Mouse (Mus musculus): ENCODE measurements around the gene Olfr765. TPM values are rescaled to one million over a fixed set of nuclear protein-coding genes. Genes with fewer than 3 reads are reported as not detected.
"Not testable (repeated sequence)": the region's sequence is repeated elsewhere in the genome, so short reads cannot be mapped to it uniquely, and the experiment has no call there.

Gene Olfr765
- not detected in 2 replicates for polyA plus RNA-seq (2015; fragmentation: Nextera tagmentation; extraction: Ambion mirVana)

DNA sequence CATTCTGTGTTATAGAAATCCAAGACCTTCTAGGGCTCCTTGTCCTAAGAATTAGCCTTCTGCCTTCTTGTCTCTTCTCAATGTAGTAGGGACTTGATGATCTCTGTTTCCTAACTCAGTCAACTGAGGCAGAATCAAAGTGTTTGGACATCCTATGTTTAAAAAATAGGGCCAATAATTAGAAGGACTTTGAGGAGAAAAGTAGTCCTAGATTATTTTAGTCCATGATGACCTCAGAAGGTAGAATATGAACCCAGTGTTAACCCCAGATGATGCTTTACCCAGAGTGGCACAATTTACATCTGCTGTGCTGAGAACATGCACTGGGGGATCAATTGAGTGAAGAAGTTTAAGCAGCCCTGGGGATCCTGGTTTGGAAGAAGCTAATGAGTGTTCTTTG, at the start of gene Olfr765:
Gene Olfr765, minus strand, starts transcription at position 101 of the 400 bp plus-strand sequence.
- H3K4me3 ChIP-seq (ENCODE audit: low read depth, low read length); ATAC-seq (ENCODE audit: low FRiP score, low TSS enrichment): not testable (repeated sequence)

DNA sequence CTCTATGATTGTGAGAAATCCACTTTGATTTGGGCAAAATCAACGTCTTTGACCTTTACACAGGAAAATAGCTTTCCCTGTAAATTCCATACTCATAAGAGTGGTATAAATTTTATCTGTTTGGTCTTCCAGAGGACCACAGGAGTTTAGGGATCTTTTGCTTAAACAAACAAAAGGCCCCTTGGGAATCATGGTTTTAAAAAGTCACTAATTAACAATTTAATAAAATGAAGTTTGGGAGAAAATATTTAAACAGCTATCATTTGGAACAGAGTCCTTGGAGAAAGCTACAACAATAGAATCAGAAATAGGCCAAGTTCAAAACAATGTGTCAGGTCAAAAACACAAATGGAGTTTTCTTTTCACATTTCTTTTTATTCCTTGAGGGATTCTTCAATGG, 49.5 kb upstream of the Olfr765 start, which contains the start of gene Olfr768:
Gene Olfr768, minus strand, starts transcription at position 101 of the 400 bp plus-strand sequence.
- ATAC-seq (ENCODE audit: low FRiP score, low TSS enrichment): no peak
- H3K27ac ChIP-seq (replicated peaks): no peak within 1 kb of the TSS
- no peaks in the 10 kb centered on the region for H3K9me3 ChIP-seq (ENCODE audit: control insufficient read depth, low read length)

More for the DNA sequence above, at the start of gene Olfr765:
- H3K9me3 ChIP-seq (ENCODE audit: control insufficient read depth, low read length); H3K27ac ChIP-seq (replicated peaks); H3K27me3 ChIP-seq (ENCODE audit: control insufficient read depth, insufficient read depth, low read length); H3K9ac ChIP-seq (ENCODE audit: low read length); H3K4me1 ChIP-seq (replicated peaks; ENCODE audit: control insufficient read depth, insufficient read depth); H3K4me2 ChIP-seq (replicated peaks; ENCODE audit: low read depth); DNase-seq (ENCODE audit: low spot score); H3K36me3 ChIP-seq (ENCODE audit: control insufficient read depth, insufficient read depth, low read length): not testable (repeated sequence)

DNA sequence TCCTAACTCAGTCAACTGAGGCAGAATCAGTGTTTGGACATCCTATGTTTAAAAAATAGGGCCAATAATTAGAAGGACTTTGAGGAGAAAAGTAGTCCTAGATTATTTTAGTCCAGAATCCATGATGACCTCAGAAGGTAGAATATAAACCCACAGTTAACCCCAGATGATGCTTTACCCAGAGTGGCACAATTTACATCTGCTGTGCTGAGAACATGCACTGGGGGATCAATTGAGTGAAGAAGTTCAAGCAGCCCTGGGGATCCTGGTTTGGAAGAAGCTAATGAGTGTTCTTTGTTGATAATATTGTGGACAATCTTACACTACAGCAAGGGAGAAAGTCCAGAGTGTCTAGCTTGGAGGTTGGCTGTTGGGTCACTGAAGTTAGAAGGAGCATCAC, 33.0 kb upstream of the Olfr765 start, which contains the start of gene Olfr767:
Gene Olfr767, minus strand, starts transcription at position 101 of the 400 bp plus-strand sequence.
- H3K36me3 ChIP-seq (ENCODE audit: control insufficient read depth, insufficient read depth, low read length); H3K27me3 ChIP-seq (ENCODE audit: control insufficient read depth, insufficient read depth, low read length); H3K9me3 ChIP-seq (ENCODE audit: control insufficient read depth, low read length); H3K4me1 ChIP-seq (replicated peaks; ENCODE audit: control insufficient read depth, insufficient read depth); H3K9ac ChIP-seq (ENCODE audit: low read length); ATAC-seq (ENCODE audit: low FRiP score, low TSS enrichment); DNase-seq (ENCODE audit: low spot score); H3K4me3 ChIP-seq (ENCODE audit: low read depth, low read length); H3K27ac ChIP-seq (replicated peaks); H3K4me2 ChIP-seq (replicated peaks; ENCODE audit: low read depth): not testable (repeated sequence)

More for the DNA sequence above, 49.5 kb upstream of the Olfr765 start, which contains the start of gene Olfr768:
- Histone ChIP-seq H3K4me2 (replicated peaks; ENCODE audit: low read depth) (no peak within 1 kb of the TSS), H3K9ac (ENCODE audit: low read length) (no peak within 1 kb of the TSS), H3K36me3 (ENCODE audit: control insufficient read depth, insufficient read depth, low read length) (no peaks in the 10 kb centered on the region), H3K4me1 (replicated peaks; ENCODE audit: control insufficient read depth, insufficient read depth) (no peaks in the 10 kb centered on the region), H3K4me3 (ENCODE audit: low read depth, low read length) (no peak within 1 kb of the TSS), H3K27me3 (ENCODE audit: control insufficient read depth, insufficient read depth, low read length) (no peaks in the 10 kb centered on the region)
- DNase-seq (ENCODE audit: low spot score): no peak
- TF ChIP-seq CTCF (IDR thresholded peaks at IDR 0.05; ENCODE audit: low read depth) (no peak), EP300 (optimal IDR thresholded peaks at IDR 0.05) (no peak)
- 75% methylated on average over 1 of the region's 1 CpGs for WGBS

DNA sequence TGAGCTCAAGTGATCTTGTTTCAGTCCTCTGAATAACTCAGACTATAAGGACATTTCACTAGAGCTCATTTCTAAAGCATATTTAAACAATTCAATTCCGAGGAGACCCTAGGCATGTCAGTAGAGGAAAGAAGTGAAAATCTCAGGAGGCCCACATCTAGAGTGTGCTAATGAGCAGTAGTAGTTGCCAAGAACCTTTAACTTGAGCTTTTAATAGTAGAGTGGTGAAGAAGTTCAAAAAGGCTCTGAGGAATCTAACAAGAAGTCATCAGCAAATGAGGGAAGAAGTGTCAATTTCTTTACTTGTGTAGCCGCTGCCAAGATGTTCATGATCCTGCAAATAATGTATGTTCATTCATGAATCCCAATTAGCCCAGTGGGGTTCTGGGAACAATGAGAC, 19.1 kb upstream of the Olfr765 start, which contains the start of gene Olfr766-ps1:
Gene Olfr766-ps1, minus strand, starts transcription at position 101 of the 400 bp plus-strand sequence.
- TF ChIP-seq CTCF (IDR thresholded peaks at IDR 0.05; ENCODE audit: low read depth): no peak
- Histone ChIP-seq H3K4me3 (ENCODE audit: low read depth, low read length) (no peak within 1 kb of the TSS), H3K27me3 (ENCODE audit: control insufficient read depth, insufficient read depth, low read length) (no peaks in the 10 kb centered on the region), H3K9ac (ENCODE audit: low read length) (no peak within 1 kb of the TSS), H3K4me1 (replicated peaks; ENCODE audit: control insufficient read depth, insufficient read depth) (no peaks in the 10 kb centered on the region), H3K27ac (replicated peaks) (no peak within 1 kb of the TSS), H3K4me2 (replicated peaks; ENCODE audit: low read depth) (no peak within 1 kb of the TSS), H3K36me3 (ENCODE audit: control insufficient read depth, insufficient read depth, low read length) (no peaks in the 10 kb centered on the region), H3K9me3 (ENCODE audit: control insufficient read depth, low read length) (no peaks in the 10 kb centered on the region)
- 80% methylated on average over 2 of the region's 2 CpGs for WGBS
- DNase-seq (ENCODE audit: low spot score) (no peak), ATAC-seq (ENCODE audit: low FRiP score, low TSS enrichment) (no peak)

DNA sequence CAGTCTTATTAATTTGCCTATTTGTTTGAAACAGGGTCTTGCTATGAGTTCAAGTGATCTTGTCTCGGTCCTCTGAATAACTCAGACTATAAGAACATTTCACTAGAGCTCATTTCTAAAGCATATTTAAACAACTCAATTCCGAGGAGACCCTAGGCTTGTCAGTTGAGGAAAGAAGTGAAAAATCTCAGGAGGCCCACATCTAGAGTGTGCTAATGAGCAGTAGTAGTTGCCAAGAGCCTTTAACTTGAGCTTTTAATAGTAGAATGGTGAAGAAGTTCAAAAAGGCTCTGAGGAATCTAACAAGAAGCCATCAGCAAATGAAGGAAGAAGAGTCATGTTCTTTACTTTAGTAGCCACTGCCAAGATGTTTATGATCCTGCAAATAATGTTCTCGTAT, 10.0 kb downstream of the Olfr765 start, which contains the start of gene Olfr764-ps1:
Gene Olfr764-ps1, minus strand, starts transcription at position 101 of the 400 bp plus-strand sequence.
- H3K9ac ChIP-seq (ENCODE audit: low read length): no peak within 1 kb of the TSS
- DNase-seq (ENCODE audit: low spot score): no peak
- no peaks in the 10 kb centered on the region for H3K4me1 ChIP-seq (replicated peaks; ENCODE audit: control insufficient read depth, insufficient read depth)
- no peak for TF ChIP-seq CTCF (IDR thresholded peaks at IDR 0.05; ENCODE audit: low read depth)
- H3K36me3 ChIP-seq (ENCODE audit: control insufficient read depth, insufficient read depth, low read length): no peaks in the 10 kb centered on the region
- H3K27ac ChIP-seq (replicated peaks): no peak within 1 kb of the TSS
- 78% methylated on average over 3 of the region's 3 CpGs for WGBS
- H3K4me3 ChIP-seq (ENCODE audit: low read depth, low read length): no peak within 1 kb of the TSS
- ATAC-seq (ENCODE audit: low FRiP score, low TSS enrichment): no peak
- H3K9me3 ChIP-seq (ENCODE audit: control insufficient read depth, low read length): no peaks in the 10 kb centered on the region
- no peaks in the 10 kb centered on the region for H3K27me3 ChIP-seq (ENCODE audit: control insufficient read depth, insufficient read depth, low read length)
- no peak within 1 kb of the TSS for H3K4me2 ChIP-seq (replicated peaks; ENCODE audit: low read depth)

DNA sequence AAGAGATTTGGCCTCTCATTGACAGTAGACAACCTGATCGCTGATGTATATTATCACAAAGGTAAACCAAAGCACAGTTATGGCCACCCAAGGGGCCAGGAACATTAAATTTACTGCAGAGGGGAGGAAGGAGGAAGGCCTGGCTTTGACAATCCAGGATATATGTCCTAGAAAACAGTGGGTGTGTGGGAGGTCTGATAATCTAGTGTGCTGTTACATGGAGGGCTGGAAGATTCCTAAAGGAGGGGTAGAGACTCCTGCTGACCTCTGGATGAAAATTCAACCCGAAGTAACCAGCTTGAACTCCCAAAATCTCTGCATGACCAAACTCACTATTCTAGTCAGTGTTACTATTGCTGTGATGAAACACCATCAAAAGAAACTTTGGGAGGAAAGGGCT, 21.5 kb downstream of the Olfr765 start:
- H3K27me3 ChIP-seq (ENCODE audit: control insufficient read depth, insufficient read depth, low read length): no peaks in the 10 kb centered on the region
- no peak overlapping the region for H3K27ac ChIP-seq (replicated peaks)
- no peaks in the 10 kb centered on the region for H3K36me3 ChIP-seq (ENCODE audit: control insufficient read depth, insufficient read depth, low read length)
- DNase-seq (ENCODE audit: low spot score) (no peak), ATAC-seq (ENCODE audit: low FRiP score, low TSS enrichment) (no peak)
- no peak for TF ChIP-seq CTCF (IDR thresholded peaks at IDR 0.05; ENCODE audit: low read depth)
- TF ChIP-seq EP300 (optimal IDR thresholded peaks at IDR 0.05): no peak
- no peak overlapping the region for H3K4me3 ChIP-seq (ENCODE audit: low read depth, low read length)
- no peak overlapping the region for H3K9ac ChIP-seq (ENCODE audit: low read length)
- no peaks in the 10 kb centered on the region for H3K9me3 ChIP-seq (ENCODE audit: control insufficient read depth, low read length)
- WGBS: 75% methylated on average over 2 of the region's 2 CpGs
- no peak overlapping the region for H3K4me2 ChIP-seq (replicated peaks; ENCODE audit: low read depth)
- no peaks in the 10 kb centered on the region for H3K4me1 ChIP-seq (replicated peaks; ENCODE audit: control insufficient read depth, insufficient read depth)
